Mouse (Mus musculus): ENCODE data around the gene Cela1.

Gene Cela1

DNA sequence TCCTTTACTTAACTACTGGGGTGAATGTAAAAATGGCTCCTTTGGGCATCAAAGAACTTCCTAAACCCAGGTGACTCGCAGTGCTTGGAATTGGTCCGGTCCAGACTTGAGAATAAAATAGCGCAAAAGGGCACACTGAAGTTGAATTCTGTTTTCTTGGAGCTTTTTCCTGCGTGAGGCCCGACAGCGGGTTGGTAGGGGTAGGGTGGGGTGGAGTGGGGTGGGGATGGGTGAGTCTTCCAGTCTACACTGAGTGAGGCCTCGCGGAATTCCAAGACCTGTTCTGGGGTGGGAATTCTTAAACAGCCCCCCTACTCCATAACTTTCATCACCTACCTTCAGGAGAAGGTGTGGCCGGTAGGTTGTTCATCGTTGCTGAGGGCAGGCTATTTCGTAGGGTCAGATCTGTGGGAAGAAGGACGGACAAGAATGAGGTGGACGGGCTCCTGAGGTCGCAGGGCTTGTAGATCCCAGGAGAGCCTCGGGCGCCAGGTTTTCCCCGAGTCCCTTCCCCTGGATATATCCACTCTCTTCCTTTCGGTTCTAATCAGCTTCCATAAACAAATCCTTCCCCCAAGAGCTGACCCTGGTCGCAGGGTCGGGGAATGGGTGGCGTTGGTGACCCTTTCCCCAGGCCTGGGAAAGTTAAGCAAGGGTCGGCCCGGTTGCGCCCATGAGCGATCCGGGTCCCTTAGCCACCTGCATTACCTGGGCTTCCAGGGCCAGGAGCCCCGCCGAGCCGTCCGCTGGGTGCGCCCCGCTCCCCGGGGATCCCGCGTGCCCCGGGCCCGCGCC is 51.7 kb downstream of the Cela1 start:
- DNase-seq (ENCODE audit: low spot score in 2 of 2), result no peak

DNA sequence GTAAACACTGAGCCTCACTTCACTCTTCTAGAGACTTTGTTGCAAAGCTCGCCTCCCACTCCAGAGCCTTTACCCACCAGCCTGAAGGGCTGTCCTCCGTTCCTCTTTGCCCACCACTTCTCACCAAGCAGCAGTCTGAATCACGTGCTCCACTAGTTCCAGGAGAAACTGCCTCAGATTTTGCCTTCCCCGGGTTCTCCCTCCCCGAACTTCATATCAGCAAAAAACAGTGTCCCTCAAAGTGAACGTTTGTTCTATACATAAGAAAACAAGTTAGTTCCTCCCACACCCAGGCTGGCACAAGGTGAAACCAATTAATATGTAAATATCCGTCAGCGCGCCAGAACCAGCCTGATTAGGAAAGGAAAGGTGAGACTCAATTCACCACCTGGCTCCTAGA is 52.5 kb downstream of the Cela1 start:
- no peak for DNase-seq (ENCODE audit: low spot score in 2 of 2)

DNA sequence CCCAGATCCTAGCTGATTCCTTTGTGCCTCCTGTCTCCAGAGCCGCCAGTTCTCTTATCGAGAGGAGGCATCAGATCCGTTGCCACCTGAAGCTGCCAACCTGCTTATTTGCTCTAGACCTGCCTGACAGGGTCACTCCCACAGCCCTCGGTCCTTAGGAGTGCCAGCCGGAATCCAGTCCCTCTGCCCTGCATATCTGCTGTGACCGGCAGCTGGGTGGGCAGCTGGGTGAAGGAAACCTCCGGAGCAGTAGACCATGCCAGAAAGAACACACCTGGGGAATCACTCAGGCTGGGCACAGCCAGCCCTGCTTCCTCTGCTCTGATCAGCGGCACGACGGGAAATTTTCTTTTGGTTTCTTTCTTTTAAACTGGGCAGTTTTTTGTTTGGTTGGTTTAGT is 54.4 kb downstream of the Cela1 start:
- no peak for DNase-seq (ENCODE audit: low spot score in 2 of 2)

DNA sequence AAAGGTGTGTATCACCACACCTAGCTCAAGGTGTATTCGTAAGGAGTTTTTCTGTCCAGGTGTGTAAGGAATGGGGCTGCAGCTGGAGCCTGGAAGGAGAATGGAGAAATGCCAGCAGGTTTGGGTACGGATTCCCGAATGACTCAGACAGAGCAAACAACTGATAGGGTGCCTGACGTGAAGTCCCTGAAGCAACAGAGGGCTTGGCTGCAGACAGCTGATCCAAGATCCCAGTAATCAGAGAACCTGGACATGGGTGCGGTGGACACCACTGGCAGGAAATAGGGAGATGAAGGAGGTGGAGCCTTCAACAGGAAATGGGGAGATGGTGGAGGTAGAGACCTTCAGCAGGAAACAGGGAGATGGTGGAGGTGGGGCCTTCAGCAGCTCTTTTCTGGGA is 55.4 kb downstream of the Cela1 start:
- no peak for DNase-seq (ENCODE audit: low spot score in 2 of 2)

DNA sequence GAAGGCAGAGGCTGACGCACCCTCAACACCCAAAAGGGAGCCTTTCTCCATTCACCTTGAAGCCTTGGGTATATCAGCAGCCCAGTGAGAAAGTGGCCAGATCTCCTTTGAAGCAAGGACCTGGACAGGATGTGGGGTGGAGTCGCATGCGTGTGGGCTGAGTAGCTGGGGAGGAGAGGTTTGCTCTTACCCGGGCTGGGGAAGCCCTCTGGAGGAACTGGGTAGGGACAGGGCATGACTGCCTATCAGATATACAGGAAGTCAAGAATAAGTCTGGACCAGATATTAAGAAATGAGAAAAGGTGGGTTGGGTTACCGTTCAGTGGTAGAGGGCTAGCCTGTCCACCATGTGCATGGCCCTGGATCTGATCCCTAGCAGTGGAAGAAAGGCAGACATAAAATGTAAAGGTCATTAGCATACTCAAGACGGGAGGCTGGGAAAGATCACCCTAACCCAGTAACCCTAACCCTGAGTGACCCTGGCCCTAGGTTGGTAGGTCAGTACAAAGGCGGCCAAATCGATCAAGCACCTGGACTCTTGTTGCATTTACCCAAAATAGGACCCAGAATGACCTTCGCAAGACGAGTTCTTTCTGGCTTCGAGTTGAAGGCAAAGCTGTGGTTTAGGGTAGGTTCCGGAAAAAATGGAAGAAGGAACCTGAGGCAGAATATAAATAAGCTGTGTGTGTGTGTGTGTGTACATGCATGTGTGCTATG is 56.1 kb downstream of the Cela1 start:
- no peak for DNase-seq (ENCODE audit: low spot score in 2 of 2)

DNA sequence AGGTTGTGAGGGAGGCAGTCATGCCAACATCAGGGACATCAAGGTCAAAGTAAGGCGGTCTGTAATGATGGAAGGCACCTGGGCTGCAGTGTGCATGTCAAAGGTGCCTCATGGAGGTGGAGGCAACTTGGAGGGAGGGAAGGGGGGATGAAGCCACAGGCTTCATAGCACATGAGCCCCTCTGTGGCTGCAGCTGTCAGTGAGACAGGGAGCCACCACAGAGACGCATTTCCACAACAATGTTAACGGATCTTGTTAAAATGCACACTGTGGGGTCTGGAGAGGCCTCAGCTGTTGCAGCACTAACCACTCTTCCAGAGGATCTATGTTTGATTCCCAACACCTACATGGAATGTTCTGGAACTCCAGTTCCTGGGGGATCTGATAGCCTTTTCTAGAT is 57.6 kb downstream of the Cela1 start:
- DNase-seq (ENCODE audit: low spot score in 2 of 2), result no peak

DNA sequence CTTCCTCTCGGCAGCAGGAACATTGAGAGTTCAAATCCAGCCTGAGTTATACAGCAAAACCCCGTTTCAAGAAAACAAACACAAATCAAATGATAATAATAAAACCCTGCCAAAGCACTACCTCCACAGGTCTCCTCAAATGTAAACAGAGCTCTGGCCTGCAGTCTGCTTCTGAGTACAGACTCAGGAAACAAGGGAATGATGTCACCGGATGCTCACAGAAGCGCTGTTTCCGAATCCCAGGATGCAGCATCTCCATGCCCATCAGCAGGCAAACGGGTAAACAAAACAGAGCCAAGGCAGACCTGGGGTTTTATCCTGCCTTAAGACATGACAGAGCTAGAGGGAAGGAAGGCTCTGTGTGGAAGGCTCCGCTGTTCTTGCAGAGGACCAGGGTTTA is 58.9 kb downstream of the Cela1 start:
- no peak for DNase-seq (ENCODE audit: low spot score in 2 of 2)

DNA sequence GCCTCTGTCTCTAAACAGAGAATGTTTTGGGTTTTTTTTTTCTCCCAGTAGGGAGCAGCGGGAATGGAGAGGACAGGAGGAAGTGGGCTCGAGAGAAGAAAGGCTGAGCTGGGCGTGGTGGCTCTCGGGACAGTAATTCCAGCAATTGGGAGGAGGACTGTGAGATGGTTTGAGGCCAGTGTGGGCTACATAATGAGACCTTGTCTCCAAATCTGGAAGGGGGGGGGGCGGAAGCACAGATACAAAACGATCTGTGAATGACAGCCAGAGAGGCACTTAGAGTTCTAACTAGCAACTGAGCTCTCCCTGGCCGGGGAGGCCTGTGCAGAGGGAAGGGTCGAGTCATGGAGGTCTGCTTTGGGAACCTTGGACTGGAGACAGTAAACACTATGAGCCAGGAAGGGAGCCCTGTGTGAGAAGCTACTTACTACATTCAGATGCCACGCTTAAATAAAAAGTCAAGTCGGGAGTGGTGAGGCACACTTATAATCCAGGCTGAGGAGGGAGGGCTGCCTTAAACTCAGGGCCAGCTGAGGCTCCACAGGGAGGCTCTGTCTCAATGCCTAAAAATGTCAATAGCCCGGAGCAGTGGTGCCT is 59.8 kb downstream of the Cela1 start:
- DNase-seq (ENCODE audit: low spot score in 2 of 2), result no peak

DNA sequence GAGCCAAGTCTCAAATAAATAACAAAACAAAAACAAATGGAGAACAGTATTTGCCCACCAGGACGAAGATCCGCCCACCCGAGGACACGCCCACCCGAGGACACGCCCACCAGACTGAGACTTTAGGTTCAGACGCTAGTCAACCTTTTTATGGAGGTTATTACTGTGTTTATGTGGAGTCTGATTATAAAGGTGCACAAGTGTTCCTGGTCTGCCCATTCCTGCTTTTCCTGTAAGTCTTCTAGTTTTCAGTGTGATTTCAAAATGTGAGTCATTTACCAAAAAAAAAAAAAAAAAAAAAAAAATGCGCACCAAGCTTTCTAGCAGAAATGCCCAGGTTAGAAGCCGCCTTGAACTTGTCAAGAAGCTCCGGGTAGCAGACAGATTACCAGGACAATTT is 60.4 kb downstream of the Cela1 start:
- DNase-seq (ENCODE audit: low spot score in 2 of 2), result no peak

DNA sequence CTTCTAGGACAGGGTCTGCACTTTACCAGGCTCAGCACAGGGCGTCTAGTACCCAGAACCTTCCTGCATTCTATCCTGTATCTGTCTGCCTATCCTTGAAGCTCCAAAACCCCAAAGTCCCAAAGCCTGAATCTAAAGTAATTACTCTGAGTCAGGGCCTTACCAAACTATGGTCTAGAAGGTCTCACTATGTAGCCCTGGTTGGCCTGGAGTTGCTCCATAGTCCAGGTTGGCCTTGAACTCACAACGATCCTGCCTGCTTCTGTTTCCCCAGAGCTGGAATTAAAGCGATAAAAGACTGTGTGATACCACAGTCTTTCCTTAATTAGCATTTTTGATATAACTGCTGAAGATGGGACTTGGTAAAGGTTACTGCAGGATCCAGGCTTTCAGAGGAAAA is 63.3 kb downstream of the Cela1 start:
- DNase-seq (ENCODE audit: low spot score in 2 of 2), result no peak

Measured in spleen, postnatal 4 days (tissue).